Mouse (Mus musculus): Measurements from ENCODE around the gene Cspg4.

Cspg4 gene

GRCm38 (mm10) chr9:56864216-56864729 lies 560 bp upstream of the Cspg4 start, which contains the start of gene Odf3l1:
Gene Odf3l1, minus strand, starts transcription at chr9:56864679.
- no peak for DNase-seq (ENCODE audit: inconsistent ontology term)

- DNase-seq (ENCODE audit: inconsistent ontology term), result no peak
These were observed 1.0 kb downstream of the Cspg4 start for GRCm38 (mm10) chr9:56865673-56866400.

- DNase-seq (ENCODE audit: inconsistent ontology term), result no peak
These were observed 1.6 kb downstream of the Cspg4 start for GRCm38 (mm10) chr9:56866430-56866829.

- no peak for DNase-seq (ENCODE audit: inconsistent ontology term)
These were observed 3.5 kb downstream of the Cspg4 start for GRCm38 (mm10) chr9:56868292-56868691.

- no peak for DNase-seq (ENCODE audit: inconsistent ontology term)
These were observed 4.7 kb downstream of the Cspg4 start for GRCm38 (mm10) chr9:56869552-56869951.

GRCm38 (mm10) chr9:56870778-56871177 lies 5.9 kb downstream of the Cspg4 start:
- DNase-seq (ENCODE audit: inconsistent ontology term), result no peak

GRCm38 (mm10) chr9:56871191-56871590 lies 6.4 kb downstream of the Cspg4 start:
- DNase-seq (ENCODE audit: inconsistent ontology term), result no peak

- no peak for DNase-seq (ENCODE audit: inconsistent ontology term)
These were observed 7.5 kb downstream of the Cspg4 start for GRCm38 (mm10) chr9:56872105-56872903.

- peak; percentile 64 for DNase-seq (ENCODE audit: inconsistent ontology term)
These were observed 8.3 kb downstream of the Cspg4 start for GRCm38 (mm10) chr9:56873097-56873496.

- no peak for DNase-seq (ENCODE audit: inconsistent ontology term)
These were observed 12.0 kb downstream of the Cspg4 start for GRCm38 (mm10) chr9:56876784-56877183.

- DNase-seq (ENCODE audit: inconsistent ontology term), result no peak
These were observed 12.5 kb downstream of the Cspg4 start for GRCm38 (mm10) chr9:56877284-56877683.

- DNase-seq (ENCODE audit: inconsistent ontology term), result no peak
These were observed 16.0 kb downstream of the Cspg4 start for GRCm38 (mm10) chr9:56880790-56881189.

- DNase-seq (ENCODE audit: inconsistent ontology term), result no peak
These were observed 16.8 kb downstream of the Cspg4 start for GRCm38 (mm10) chr9:56881539-56882082.

- DNase-seq (ENCODE audit: inconsistent ontology term), result no peak
These were observed 17.4 kb downstream of the Cspg4 start for GRCm38 (mm10) chr9:56882283-56882682.

- no peak for DNase-seq (ENCODE audit: inconsistent ontology term)
These were observed 18.0 kb downstream of the Cspg4 start for GRCm38 (mm10) chr9:56882818-56883217.

GRCm38 (mm10) chr9:56883470-56883869 lies 18.6 kb downstream of the Cspg4 start:
- DNase-seq (ENCODE audit: inconsistent ontology term), result no peak

- DNase-seq (ENCODE audit: inconsistent ontology term), result no peak
These were observed 19.5 kb downstream of the Cspg4 start for GRCm38 (mm10) chr9:56884328-56884727.

- no peak for DNase-seq (ENCODE audit: inconsistent ontology term)
These were observed 21.3 kb downstream of the Cspg4 start for GRCm38 (mm10) chr9:56886113-56886512.

- DNase-seq (ENCODE audit: inconsistent ontology term), result no peak
These were observed 21.8 kb downstream of the Cspg4 start for GRCm38 (mm10) chr9:56886601-56887000.

GRCm38 (mm10) chr9:56887581-56887980 lies 22.7 kb downstream of the Cspg4 start:
- DNase-seq (ENCODE audit: inconsistent ontology term), result no peak

GRCm38 (mm10) chr9:56889817-56890216 lies 25.0 kb downstream of the Cspg4 start:
- peak; percentile 61 for DNase-seq (ENCODE audit: inconsistent ontology term)

GRCm38 (mm10) chr9:56890522-56891250 lies 25.9 kb downstream of the Cspg4 start:
- DNase-seq (ENCODE audit: inconsistent ontology term), result no peak

All from Muller cell, postnatal 12 days (primary cell).